Mouse (Mus musculus): Measurements from ENCODE around the gene B9d1. TPM values are rescaled to one million over a fixed set of nuclear protein-coding genes. Genes with fewer than 3 reads are reported as not detected.
A peak's percentile ranks its signal among the peaks of the same experiment; 100 is the strongest.

The B9d1 gene
- total RNA-seq (2021) = 10 to 100 TPM; 42.6 TPM

DNA sequence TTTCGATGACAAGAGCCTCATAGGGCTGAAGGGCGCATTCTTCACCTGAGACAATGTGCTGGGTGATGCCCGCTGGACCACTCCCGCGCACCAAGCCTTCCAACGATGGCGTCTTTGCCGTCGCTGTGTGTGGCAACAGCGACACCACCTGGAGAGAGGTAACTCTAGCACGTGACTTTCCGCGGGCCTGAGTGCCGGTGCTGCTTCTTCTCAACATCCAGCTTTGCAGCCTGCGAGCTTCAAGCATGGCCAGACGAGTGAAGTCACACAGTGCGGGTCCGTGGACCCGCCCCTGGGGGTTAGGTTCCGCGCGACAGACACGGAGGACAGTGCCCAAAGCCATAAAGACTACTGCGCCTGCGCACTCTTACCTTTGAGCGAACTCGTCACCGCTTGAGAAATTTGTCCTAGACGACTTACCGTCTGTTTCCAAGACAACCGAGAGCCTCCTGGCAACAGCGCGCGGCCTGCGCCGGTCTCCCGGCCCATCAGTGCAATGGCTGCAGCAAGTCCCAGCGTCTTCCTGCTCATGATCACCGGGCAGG lies at the start of gene B9d1:
Gene B9d1 (plus strand): TSS at position 432 of the 545 bp plus-strand sequence.
- DNase-seq = peak; percentile 95 to 96

GRCm38 (mm10) chr11:61464071-61464470 lies 40.9 kb upstream of the B9d1 start:
- no peak for DNase-seq

GRCm38 (mm10) chr11:61465422-61465821 lies 39.5 kb upstream of the B9d1 start:
- no peak for DNase-seq

GRCm38 (mm10) chr11:61468534-61468933 lies 36.4 kb upstream of the B9d1 start:
- DNase-seq = no peak

- no peak for DNase-seq
These were observed 35.5 kb upstream of the B9d1 start for GRCm38 (mm10) chr11:61469317-61469917.

DNA sequence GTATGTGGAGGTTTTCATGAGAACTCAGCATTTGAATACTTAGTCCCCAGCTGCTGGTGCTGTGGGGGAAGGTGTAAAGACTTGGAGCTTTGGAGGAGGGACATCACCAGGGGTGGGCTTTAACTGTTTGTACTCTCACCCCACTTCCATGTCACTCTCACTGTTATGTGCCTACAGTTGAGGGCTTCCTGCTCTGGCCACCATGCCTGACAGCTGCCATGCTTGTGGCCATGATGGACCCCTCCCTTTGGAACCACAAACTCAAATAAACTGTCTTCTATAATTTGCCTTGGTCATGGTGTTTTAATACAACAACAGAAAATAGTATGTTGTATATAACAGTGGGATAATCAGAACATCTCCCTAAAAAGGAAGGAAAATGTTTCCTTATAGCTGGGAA lies 34.1 kb upstream of the B9d1 start:
- no peak for DNase-seq

- DNase-seq = no peak
These were observed 31.3 kb upstream of the B9d1 start for GRCm38 (mm10) chr11:61473630-61474029.

GRCm38 (mm10) chr11:61476786-61477382 lies 28.1 kb upstream of the B9d1 start:
- no peak for DNase-seq

GRCm38 (mm10) chr11:61477566-61478508 lies 27.1 kb upstream of the B9d1 start:
- no peak for DNase-seq

DNA sequence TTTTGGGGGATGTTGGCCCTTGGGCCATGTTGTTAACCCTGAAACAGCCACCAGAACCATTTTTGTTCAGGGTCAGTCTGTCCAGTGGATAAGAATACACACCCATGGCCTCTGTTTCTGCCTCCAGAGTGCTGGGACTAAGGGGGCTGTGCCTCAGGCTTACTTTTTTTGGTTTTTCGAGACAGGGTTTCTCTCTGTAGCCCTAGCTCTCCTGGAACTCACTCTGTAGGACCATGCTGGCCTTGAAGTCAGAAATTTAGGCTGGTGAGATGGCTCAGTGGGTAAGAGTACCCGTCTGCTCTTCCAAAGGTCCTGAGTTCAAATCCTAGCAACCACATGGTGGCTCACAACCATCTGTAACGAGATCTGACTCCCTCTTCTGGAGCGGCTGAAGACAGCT lies 26.2 kb upstream of the B9d1 start:
- DNase-seq = no peak

DNA sequence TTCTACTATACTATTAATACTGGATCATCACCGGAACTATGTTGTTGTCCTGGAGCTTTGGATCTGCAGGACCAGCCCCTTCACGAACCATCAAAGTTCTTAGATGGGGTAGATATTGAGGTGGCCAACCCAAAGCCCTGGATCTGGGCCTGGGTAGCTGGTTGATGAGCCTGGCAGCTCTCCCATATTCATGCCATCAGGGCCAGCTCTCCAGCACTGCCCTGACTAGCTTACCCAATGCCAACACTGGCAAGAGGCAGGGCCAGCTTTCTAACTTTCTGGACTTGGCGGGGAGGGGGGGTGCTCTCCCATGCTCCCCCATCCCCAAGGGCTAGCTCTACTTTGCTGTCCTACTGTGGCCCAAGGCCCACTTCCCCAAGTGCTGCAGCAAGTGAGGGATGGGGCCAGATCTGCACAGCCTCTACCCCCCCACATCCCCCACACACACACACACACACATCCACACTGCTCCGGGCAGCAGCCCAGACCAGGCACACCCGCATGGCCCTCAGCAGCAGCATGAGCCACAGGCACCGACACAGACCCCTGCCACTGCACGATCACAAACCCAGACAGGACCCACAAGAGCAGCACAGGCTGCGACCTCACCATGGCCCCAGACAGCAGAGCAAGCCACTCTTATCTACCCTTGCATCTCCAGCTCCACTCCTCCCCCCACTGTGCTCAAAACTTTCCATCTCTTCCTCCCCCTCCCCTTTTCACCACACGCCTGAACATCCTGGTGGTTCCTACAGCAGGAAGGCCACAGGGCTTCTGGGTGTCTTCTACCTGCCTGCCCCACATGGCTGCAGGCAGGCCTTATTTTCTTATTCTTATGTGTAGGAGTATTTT lies 23.5 kb upstream of the B9d1 start:
- DNase-seq = no peak

DNA sequence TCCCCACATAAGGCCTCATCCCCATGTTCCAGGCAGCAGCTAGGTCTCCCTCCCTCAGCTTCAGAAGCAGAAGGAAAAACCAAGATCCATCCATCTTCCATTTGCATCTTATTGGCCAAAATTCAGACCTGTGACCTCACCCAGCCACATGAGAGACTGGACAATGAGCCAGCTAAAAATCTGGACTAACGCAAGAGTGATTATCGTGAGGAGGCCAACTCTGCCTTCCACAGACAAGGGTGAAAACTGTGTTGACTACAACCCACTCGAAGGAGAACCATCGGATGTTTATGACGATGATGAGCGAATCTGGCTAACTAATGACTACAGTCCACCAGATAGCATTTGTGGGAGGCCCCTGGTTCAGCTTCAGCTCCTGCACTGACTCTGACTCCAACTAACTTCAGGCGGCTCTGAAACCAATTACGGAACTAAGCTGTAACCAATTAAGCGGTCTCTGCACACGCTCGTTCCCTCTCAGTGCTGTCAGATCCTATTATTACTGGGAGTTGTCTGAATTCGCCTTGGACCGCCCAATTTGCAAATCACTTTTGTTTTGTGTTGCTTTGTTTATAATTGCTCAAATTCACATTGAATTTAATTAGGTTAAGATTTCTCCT lies 21.6 kb upstream of the B9d1 start:
- no peak for DNase-seq

DNA sequence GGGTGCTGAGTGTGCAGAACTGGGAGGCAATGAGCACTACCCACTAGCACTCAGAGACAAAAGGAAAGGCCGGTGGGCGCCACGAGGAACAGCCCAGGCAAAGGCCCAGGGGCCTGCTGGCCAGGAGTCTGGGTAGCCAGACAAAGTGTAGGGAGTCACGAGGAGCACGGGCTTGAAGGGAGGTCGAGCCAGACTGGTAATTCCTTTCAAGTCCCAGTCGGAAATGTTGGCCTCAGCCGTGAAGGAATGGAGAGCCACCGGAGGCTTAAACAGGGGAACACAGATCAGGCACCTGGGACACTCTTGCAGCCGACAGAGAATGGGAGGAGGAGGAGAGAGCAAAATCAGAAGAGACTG lies 20.7 kb upstream of the B9d1 start:
- DNase-seq = no peak

DNA sequence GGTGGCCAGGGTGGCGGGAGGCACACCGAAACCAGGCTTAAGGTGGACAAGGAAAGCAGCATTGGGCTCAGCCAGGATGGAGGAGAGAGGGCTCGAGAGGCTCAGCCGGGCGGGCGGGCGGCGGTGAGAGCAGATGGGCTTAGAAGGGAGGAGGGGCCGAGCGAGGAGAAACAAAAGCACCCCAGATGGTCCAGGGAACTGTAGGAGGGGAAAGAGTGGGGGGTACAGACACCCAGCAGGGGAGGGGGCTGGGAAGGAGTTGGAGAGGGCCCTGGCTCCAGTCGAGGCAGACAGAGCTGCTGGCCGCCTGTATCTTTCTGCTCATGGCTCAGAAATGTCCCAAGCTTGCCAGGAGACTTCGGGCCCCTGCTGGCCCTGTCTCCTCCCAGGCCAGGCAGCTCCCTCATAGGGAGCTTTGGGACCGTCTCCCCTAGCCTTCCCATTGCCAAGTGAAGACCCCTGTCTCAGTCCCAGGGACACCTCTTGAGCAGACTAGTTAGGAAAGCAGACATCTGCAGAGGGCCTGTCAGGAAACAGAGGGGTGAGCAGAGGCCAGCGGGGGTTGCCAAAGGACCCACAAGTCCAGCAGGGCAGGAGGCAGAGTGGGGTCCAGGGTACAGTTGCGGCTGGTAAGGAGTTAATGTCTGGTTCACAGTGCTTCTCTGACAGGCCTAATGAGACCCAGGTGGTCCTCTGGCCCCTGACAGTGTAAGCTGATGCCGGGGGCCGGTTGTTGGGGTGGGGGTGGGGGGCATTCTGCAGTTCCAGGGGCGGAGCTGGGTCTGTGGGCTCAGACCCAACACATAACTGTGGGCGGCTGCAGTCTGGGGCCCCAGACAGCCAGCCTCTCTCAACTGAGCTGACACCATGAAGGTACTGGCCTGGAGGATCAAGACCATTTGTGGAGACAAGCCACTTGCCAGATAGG lies 20.1 kb upstream of the B9d1 start, which contains the start of gene Mfap4:
Gene Mfap4 (plus strand): TSS at position 819 of the 928 bp plus-strand sequence.
- DNase-seq = peak; percentile 83 to 85

DNA sequence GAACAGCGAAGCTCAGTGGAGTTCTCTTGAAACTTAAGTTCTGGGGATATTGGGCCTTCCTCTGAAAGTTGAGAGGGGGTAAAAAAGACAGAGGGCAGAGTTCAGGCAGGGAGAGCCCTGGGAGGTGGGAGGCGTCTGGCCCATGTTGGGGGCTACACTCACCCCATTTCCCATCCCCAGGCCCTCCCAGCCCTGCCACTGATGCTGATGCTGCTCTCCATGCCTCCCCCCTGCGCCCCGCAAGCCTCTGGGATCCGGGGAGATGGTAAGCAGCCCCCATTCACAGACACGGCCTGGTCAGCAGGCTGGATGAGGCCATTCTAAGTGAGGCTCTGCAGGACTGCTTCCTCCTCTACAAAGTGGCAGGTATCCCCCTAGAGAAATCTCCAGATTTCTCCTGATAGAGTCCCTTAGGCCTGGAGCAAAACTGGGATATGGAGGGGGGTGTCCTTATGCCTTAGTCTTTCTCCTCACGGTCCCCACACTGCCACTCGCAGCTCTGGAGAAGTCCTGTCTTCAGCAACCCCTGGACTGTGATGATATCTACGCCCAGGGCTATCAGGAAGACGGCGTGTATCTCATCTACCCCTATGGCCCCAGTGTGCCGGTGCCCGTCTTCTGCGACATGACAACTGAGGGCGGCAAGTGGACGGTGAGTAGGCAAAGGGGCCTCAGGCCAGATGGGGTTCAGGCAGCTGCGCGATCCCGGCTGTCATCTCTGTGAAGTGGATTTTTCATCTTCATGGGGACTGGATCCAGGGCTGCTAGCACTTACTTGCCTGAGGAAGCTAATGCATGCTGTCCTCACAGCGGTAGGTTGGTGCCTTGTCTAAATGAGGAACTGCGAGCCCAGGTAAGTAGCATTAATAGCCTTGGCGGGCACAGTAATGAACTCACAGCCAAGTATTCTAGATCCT lies 19.1 kb upstream of the B9d1 start:
- DNase-seq = no peak

- no peak for DNase-seq
These were observed 18.3 kb upstream of the B9d1 start for GRCm38 (mm10) chr11:61486458-61487219.

DNA sequence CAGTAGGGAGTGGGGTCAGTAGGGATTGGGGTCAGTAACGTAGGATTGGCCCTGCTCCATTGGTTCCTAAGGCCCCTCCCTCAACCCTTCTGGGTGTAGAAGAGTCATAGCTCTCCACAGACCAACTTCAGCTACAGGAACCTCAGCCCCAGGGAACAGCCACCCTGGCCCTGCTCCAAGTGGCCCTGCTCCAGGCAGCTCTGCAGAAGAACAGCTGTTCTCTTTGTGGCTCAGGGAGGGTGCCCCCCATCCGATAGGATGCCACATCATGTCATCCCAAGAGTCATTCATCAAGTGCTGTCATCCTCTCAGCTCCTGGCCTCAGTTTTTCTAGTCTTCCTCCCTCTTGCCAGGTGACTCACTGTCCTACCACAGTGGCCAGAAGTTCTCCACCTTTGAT lies 17.5 kb upstream of the B9d1 start:
- DNase-seq = no peak

DNA sequence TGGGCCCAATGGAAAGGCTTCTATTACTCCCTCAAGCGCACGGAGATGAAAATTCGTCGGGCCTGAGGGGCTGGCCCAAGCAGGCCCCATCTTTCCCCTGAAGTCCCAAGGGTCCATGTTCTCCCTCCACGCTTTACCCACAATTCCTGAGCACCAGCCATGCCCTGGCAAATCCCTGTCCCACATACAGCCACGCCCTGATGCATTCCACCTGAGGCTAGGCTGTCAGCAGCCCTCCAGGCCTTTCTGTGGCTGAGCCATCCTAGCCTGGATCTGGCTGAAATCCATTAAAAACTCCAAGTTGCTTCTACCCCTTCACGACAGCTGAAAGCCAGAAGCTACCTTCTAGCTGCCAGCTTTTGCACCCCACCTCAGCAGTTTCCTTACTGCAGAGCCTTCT lies 17.0 kb upstream of the B9d1 start:
- DNase-seq = no peak

- DNase-seq = no peak
These were observed 15.9 kb upstream of the B9d1 start for GRCm38 (mm10) chr11:61489085-61489484.

Data from layer of hippocampus, postnatal 36 days (tissue).